Mouse (Mus musculus): ENCODE data around the gene Foxn3.

Foxn3 gene

GRCm38 (mm10) chr12:99346982-99347381 is 216.4 kb downstream of the Foxn3 start:
- DNase-seq: no peak

GRCm38 (mm10) chr12:99345323-99345722 is 218.1 kb downstream of the Foxn3 start:
- no peak for DNase-seq

- no peak for DNase-seq
Measured at GRCm38 (mm10) chr12:99343378-99343777, 220.0 kb downstream of the Foxn3 start.

- DNase-seq: no peak
Measured at GRCm38 (mm10) chr12:99342160-99342559, 221.2 kb downstream of the Foxn3 start.

GRCm38 (mm10) chr12:99341751-99342150 is 221.6 kb downstream of the Foxn3 start:
- no peak for DNase-seq

GRCm38 (mm10) chr12:99340418-99341182 is 222.8 kb downstream of the Foxn3 start:
- no peak for DNase-seq

GRCm38 (mm10) chr12:99339640-99340325 is 223.6 kb downstream of the Foxn3 start:
- peak; percentile 94 for DNase-seq

GRCm38 (mm10) chr12:99338754-99339153 is 224.6 kb downstream of the Foxn3 start:
- DNase-seq: no peak

GRCm38 (mm10) chr12:99337171-99337435 is 226.3 kb downstream of the Foxn3 start:
- no peak for DNase-seq

- DNase-seq: peak; percentile 38
Measured at GRCm38 (mm10) chr12:99336349-99337170, 226.8 kb downstream of the Foxn3 start.

- no peak for DNase-seq
Measured at GRCm38 (mm10) chr12:99335628-99336027, 227.8 kb downstream of the Foxn3 start.

- no peak for DNase-seq
Measured at GRCm38 (mm10) chr12:99334026-99334425, 229.4 kb downstream of the Foxn3 start.

GRCm38 (mm10) chr12:99333304-99333968 is 229.9 kb downstream of the Foxn3 start:
- DNase-seq: no peak

- DNase-seq: no peak
Measured at GRCm38 (mm10) chr12:99332144-99332807, 231.1 kb downstream of the Foxn3 start.

GRCm38 (mm10) chr12:99331341-99331947 is 231.9 kb downstream of the Foxn3 start:
- DNase-seq: no peak

- no peak for DNase-seq
Measured at GRCm38 (mm10) chr12:99330822-99331285, 232.5 kb downstream of the Foxn3 start.

GRCm38 (mm10) chr12:99329301-99330257 is 233.8 kb downstream of the Foxn3 start:
- no peak for DNase-seq

GRCm38 (mm10) chr12:99326157-99326556 is 237.2 kb downstream of the Foxn3 start:
- no peak for DNase-seq

GRCm38 (mm10) chr12:99321633-99322431 is 241.6 kb downstream of the Foxn3 start:
- no peak for DNase-seq

GRCm38 (mm10) chr12:99320966-99321496 is 242.4 kb downstream of the Foxn3 start:
- no peak for DNase-seq
